Mouse (Mus musculus) small intestine, adult 2 months (tissue): ENCODE data around the gene Faim2.

Experiments used
- CTCF ChIP-seq: fragments of 200-500 bp; IDR thresholded peaks from 2 replicates; pipeline ENCODE4 v1.5.1; 2012; ENCODE audit warnings: low read depth, mild to moderate bottlenecking, control low read depth, inconsistent platforms, low read length, moderate library complexity, mixed read lengths; ENCODE audit not compliant: insufficient replicate concordance, insufficient read length; ENCODE audit errors: extremely low read depth
- POLR2A ChIP-seq: fragments of 200-500 bp; IDR thresholded peaks from 2 replicates; pipeline ENCODE4 v1.6.1; 2012; ENCODE audit warnings: low read depth, mild to moderate bottlenecking, control low read depth, inconsistent platforms, low read length, moderate library complexity

- TF ChIP-seq POLR2A (no peak), CTCF (no peak)
These were observed 26.4 kb downstream of the Faim2 start for GRCm38 (mm10) chr15:99501292-99502260.
